Mouse (Mus musculus) WW6 (cell line): ENCODE data around the gene Cnn2.
"Not testable (repeated sequence)": the region's sequence is repeated elsewhere in the genome, so short reads cannot be mapped to it uniquely, and the experiment has no call there.

Experiments used
- DNase-seq: peaks from one replicate; pipeline ENCODE4 v3.0.0-alpha.2; 2013; ENCODE audit warnings: low read depth, low spot score

Gene Cnn2

DNA sequence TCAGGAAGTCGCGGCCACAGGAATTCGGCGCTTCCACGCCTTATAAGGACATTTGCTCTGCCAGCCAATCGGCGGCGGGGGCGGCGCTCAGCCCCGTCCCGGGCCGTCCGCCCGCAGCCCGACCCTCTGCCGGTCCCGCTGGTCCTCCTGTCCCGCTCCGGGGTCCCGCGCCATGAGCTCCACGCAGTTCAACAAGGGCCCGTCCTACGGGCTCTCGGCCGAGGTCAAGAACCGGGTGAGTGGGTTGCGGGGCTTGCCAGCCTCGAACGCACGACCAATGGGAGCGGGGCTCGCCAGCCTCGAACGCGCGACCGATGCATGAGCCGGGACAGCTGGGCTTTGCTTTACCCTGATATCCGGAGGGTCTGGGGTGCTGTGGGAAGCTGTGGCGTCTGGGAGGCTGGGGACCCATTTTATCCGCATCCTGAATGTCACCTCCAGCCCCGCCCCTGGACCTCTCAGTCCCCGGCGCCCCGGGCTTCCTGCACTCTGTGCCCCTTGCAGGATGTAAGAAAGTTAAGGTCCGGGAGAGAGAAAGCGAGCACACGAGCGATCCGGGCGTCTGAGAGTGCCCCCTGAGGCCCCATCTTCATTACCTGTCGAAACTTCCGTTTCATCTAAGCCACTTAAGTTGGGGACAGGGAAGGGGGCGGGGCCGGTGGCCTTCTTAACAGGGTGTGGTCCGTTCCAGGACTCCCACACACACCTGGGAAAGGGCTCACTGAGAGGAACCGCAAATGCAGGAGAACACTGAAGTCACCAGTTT, at the start of gene Cnn2:
Cnn2 (plus strand) TSS at position 79 of the 766 bp plus-strand sequence.
- DNase-seq = no peak

DNA sequence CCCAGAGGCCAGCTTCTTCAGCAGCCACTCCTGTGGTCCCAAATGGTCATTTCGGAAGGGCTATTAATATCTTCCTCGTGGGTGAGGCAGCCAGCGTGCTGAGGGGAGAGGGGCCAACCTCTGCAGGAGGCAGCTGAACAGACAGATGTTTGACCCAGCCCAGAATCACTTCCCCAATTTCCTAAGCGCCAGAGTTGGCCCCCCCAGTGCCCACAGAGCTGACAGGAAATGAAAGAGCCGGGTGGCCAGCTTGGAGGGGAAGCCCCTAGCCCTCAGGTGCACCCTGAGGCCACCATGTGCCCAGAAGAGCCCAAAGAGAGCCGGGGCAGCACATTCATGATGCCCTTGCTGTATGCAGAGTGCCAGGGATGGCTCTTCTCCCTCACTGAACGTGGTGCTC, 47.6 kb upstream of the Cnn2 start:
- DNase-seq = no peak

- DNase-seq = no peak
Measured at GRCm38 (mm10) chr10:79942988-79943387, 45.4 kb upstream of the Cnn2 start.

- DNase-seq = no peak
Measured at GRCm38 (mm10) chr10:79943471-79943901, 44.9 kb upstream of the Cnn2 start.

GRCm38 (mm10) chr10:79945507-79946234, 42.7 kb upstream of the Cnn2 start:
- no peak for DNase-seq

DNA sequence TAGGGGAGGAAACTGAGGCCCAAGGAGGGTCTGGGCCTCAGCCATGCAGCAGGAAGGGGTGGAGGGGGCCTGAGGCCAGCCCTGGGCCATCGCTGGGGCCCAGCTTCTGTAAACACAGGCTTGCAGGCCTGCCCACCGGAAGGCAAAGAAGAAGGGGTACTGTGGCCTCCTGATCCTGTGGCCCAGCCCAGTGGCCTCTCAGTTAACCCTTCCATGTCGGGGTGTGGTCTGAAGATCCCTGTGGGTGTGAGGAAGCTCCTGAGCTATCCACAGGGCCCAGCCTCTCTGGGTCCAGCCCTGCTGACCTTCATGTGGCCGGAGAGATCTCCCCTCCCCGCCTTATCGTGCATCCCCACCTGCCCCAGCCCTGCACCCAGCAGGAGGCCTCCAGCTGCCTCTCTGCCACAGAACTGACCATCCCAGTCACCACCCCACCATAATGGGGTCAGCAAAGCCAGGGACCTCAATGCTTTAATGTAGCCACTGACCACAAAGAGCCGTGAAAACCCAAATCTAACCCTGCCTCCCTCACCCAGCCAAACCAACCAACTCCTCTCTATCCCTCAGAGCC, 41.5 kb upstream of the Cnn2 start:
- no peak for DNase-seq

DNA sequence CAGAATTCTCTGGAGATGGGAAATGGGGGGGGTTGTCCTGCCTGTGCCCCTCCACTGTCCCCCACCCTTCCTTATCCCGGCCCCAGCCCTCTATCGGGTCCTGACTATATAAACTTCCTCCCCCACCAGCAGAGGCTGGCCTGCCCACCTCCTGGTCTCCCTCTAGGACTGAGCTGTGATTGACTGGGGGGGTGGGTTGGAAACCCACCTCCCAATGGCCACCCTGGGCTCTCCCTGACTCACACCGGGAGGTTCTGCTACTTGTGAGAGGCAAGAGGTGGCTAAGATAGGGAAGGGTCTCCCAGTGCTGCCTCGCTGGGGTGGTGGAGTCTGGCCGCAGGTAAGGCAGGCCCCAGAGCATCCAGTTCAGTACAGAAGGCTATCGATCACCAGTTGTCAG, 40.9 kb upstream of the Cnn2 start:
- DNase-seq = no peak

- no peak for DNase-seq
Measured at GRCm38 (mm10) chr10:79949873-79950272, 38.5 kb upstream of the Cnn2 start.

GRCm38 (mm10) chr10:79950661-79951060, 37.7 kb upstream of the Cnn2 start:
- DNase-seq = no peak

GRCm38 (mm10) chr10:79953946-79954345, 34.4 kb upstream of the Cnn2 start:
- DNase-seq = no peak

DNA sequence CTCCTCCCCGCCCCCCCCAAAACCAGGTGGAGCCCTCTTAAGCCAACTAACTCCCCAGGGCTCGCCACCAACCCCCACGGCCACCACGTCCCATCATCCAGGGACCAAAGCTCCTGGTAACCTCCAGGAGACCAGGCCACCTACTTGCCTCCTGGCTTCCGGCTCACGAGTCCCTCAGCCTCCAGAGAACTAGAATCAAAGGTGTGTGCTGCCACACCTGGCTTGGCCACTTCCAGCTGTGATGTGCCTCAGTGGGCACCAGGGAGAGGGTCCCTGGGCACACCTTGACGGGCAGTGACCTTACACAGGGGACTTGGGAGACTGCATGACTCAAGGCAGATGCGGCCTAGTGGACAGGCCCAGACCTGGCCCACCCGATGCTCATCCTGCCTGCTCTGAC, 32.7 kb upstream of the Cnn2 start:
- DNase-seq = no peak

GRCm38 (mm10) chr10:79956643-79957154, 31.7 kb upstream of the Cnn2 start:
- no peak for DNase-seq

- DNase-seq = peak; percentile 65
Measured at GRCm38 (mm10) chr10:79958140-79958816, 30.1 kb upstream of the Cnn2 start.

GRCm38 (mm10) chr10:79959412-79959811, 29.0 kb upstream of the Cnn2 start:
- DNase-seq = not testable (repeated sequence)

DNA sequence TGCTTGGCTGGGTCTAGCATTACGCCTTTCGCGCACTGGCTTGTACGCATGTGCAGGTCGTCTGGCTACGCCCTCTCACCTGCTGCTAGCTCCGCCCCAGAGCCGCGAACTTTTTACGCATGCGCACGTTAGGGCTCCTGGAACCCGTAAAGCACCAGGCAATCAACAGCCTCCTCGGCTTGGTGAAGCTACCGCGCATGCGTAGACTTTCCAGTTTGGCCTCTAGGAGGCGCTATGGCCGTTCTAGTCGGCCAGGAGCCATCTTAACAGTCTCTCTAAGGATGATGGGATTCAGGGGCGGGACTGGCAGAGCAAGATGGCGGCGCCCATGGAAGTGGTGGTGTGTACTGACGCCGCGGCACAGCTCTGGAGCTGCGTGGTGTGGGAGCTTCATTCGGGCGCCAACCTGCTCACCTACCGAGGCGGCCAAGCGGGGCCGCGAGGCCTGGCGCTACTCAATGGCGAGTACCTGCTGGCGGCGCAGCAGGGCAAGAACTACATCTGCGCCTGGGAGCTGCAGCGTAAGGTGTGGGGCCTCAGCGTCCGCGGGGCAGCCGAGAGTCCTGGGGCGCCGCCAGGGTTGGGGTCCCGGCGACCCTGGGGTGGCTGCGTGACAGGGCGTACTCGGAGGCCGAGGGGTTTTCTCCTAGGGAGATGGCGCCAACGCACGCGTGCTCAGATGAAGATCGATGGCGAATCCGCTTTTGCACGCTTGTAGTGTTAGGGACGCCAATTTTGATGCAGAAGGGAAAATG, 28.4 kb upstream of the Cnn2 start, which contains the start of gene Wdr18:
Wdr18 (plus strand) TSS at position 306 of the 755 bp plus-strand sequence.
- DNase-seq = peak; percentile 99

GRCm38 (mm10) chr10:79960671-79961294, 27.6 kb upstream of the Cnn2 start:
- DNase-seq = no peak

DNA sequence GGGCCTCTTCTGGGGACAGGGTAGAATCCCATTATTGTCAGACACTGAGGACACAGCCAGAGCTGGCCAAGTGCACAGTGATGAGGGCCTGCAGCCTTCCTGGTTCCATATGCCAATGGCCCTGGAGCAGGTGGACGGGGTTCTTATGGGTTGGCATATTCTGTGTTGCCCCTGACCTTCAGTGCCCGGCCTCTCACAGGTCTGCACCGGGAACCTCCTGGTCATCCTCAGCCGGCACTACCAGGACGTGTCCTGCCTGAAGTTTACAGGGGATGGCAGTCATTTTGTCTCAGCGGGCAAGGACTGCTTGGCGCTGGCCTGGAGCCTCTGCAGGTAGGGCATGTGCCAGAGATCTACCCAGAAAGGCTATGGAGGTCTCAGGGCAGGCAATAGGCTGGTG, 23.7 kb upstream of the Cnn2 start:
- DNase-seq = no peak

DNA sequence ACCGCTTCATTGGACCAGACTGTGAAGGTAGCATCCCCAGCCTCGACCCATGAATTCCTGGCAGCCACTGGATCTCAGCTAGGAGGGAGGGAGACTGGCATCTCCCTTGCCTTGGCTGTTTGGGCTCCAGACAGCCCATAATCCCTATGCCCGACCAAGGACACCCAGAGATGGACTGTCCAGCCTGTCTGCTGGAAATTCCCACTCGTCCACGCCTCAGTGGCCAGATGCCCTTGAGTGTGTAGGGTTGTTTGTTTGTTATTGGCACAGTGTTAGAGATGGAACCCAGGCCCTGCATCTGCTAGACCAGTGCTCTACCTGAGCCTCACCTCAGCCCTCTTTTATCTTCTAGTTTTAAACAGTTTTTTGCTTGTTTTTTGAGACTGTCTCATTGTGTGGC, 23.1 kb upstream of the Cnn2 start:
- DNase-seq = no peak

DNA sequence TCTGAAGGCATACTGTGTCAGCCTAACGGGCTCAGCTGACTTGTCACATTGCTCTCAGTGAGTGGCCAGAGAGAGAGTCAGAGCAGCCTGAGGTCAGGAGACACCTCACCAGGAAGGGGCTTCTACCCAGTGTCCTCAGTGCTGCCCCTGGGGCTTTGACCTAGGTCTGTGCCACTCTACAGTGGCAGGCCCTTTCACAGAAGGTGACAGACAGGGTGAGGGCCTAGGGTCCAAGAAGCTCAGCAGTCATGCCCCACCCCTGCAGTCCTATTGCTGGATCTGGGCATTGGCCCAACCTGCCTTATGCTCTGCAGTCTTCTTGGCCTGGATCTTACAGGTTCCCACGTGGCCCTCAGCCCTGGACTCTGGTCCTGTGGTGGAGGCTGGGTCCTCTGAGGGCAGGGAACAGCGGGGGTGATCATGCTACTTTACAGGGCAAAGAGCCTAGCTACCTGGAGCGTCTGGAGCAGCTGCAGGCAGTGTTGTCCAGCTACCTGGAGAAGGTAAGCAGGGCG, 21.4 kb upstream of the Cnn2 start:
- no peak for DNase-seq

- DNase-seq = no peak
Measured at GRCm38 (mm10) chr10:79968181-79968580, 20.2 kb upstream of the Cnn2 start.
